Mouse (Mus musculus) heart, adult 2 months (tissue): ENCODE data around the gene Ifi206.

Experiments
- CTCF ChIP-seq: fragments of 200-600 bp; IDR thresholded peaks from 2 replicates; pipeline ENCODE4 v1.8.1; 2022; ENCODE audit warnings: antibody characterized with exemption, mild to moderate bottlenecking, moderate library complexity
- EP300 ChIP-seq: fragments of 200-500 bp; IDR thresholded peaks from 2 replicates; pipeline ENCODE4 v1.6.1; 2011; ENCODE audit warnings: low read depth, low read length, control low read depth; ENCODE audit not compliant: insufficient read depth
- POLR2A ChIP-seq: fragments of 200-500 bp; IDR thresholded peaks from 2 replicates; pipeline ENCODE4 v1.6.1; 2011; ENCODE audit warnings: mild to moderate bottlenecking, low read depth, low read length, control low read depth; ENCODE audit not compliant: insufficient read depth

DNA sequence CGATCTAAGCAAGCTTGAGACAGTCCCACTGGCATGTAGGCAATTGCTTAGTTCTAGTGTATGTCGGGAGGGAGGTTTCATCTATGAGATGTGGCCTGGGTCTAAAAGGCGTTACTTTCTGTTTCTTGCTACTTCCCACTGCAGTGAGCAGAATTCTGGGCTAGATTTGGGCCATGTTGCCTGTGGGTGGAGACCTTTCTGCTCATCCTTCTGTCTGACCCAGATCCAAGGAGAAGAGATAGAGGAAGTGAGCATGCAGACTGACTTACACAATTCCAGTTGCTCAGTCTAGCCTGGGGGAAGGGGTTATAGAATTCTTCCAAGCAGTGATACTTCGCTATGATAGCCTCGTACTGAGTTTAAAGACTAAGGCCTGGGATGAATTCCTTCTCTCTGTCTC, 39.2 kb downstream of the Ifi206 start:
- TF ChIP-seq POLR2A (no peak), CTCF (no peak), EP300 (no peak)
